Mouse (Mus musculus) limb, embryonic 14.5 days (tissue): ENCODE measurements around the gene Ficd. TPM values are rescaled to one million over a fixed set of nuclear protein-coding genes. Genes with fewer than 3 reads are reported as not detected.

Experiments used
- ATAC-seq: fragments of 200-750 bp; cut with Nextera tagmentation; 2 replicates; pipeline ENCODE4 v1.8.0; 2017; ENCODE audit warnings: low read depth, moderate number of reproducible peaks, moderate TSS enrichment; ENCODE audit not compliant: low FRiP score
- DNase-seq: peaks from one replicate; pipeline ENCODE4 v3.0.0-alpha.2; 2015; ENCODE audit warnings: low spot score
- H3K27ac ChIP-seq: fragments of 300-500 bp; sonication (generic); replicated peaks from 2 replicates; pipeline ENCODE4 v1.5.1; 2014; ENCODE audit warnings: low read depth, mild to moderate bottlenecking, low read length, moderate library complexity, mixed read lengths
- H3K27me3 ChIP-seq: fragments of 300-500 bp; sonication (generic); 2 replicates; pipeline ENCODE4 v1.6.1; 2014; ENCODE audit warnings: low read length, mixed read lengths; ENCODE audit not compliant: control insufficient read depth, insufficient read depth
- H3K36me3 ChIP-seq: fragments of 300-500 bp; sonication (generic); 2 replicates; pipeline ENCODE4 v1.6.1; 2014; ENCODE audit warnings: mild to moderate bottlenecking, low read length, moderate library complexity, mixed read lengths; ENCODE audit not compliant: control insufficient read depth, insufficient read depth
- H3K4me1 ChIP-seq: fragments of 300-500 bp; sonication (generic); 2 replicates; pipeline ENCODE4 v1.6.1; 2014; ENCODE audit warnings: antibody characterized with exemption, low read length, mixed read lengths; ENCODE audit not compliant: control insufficient read depth, insufficient read depth
- H3K4me2 ChIP-seq: fragments of 300-500 bp; sonication (generic); replicated peaks from 2 replicates; pipeline ENCODE4 v1.6.1; 2014; ENCODE audit warnings: low read depth, mild to moderate bottlenecking, low read length, moderate library complexity; ENCODE audit not compliant: severe bottlenecking
- H3K4me3 ChIP-seq: fragments of 300-500 bp; sonication (generic); replicated peaks from 2 replicates; pipeline ENCODE4 v1.5.1; 2014; ENCODE audit warnings: low read length
- H3K9ac ChIP-seq: fragments of 300-500 bp; sonication (generic); 2 replicates; pipeline ENCODE4 v1.6.1; 2014; ENCODE audit warnings: mild to moderate bottlenecking, low read depth, low read length, moderate library complexity; ENCODE audit not compliant: severe bottlenecking
- H3K9me3 ChIP-seq: fragments of 300-500 bp; sonication (generic); 2 replicates; pipeline ENCODE4 v1.6.1; 2016; ENCODE audit warnings: low read length; ENCODE audit not compliant: control insufficient read depth
- POLR2A ChIP-seq: fragments of 200-500 bp; IDR thresholded peaks from 2 replicates; pipeline ENCODE4 v1.8.0; 2012; ENCODE audit warnings: inconsistent platforms, mild to moderate bottlenecking, moderate library complexity, borderline replicate concordance; ENCODE audit not compliant: insufficient read depth, insufficient read length; ENCODE audit errors: extremely low read depth
- WGBS: fragments of 180-500 bp; shearing (Covaris S2); extraction: QIAGEN DNeasy Blood & Tissue Kit; methylation state at CpG from one replicate; pipeline ENCODE4 v1.1.7; 2014; 5-methylcytosine and 5-hydroxymethylcytosine counted together
- polyA plus RNA-seq, 2 experiments: library from polyadenylated mRNA; depleted of rRNA in 1 of 2; stranded (reverse) in 1 of 2; unstranded in 1 of 2; fragments of >200 nt; fragmentation: Nextera tagmentation in 1 of 2; extraction: Ambion mirVana in 1 of 2; gene quantifications; 2 replicates each; pipeline versions ENCODE4 v1.2.1 to v1.2.3; 2012 to 2014

Gene Ficd
- polyA plus RNA-seq, 2 experiments = 6.3 to 6.5 TPM

- WGBS = 38% methylated on average over 15 of the region's 15 CpGs
- peak overlapping the region; percentile 95; the same call in 1 of the 2 replicates for H3K27ac ChIP-seq
- no peaks in the 10 kb centered on the region for H3K27me3 ChIP-seq
- no peak for DNase-seq
- H3K4me2 ChIP-seq = peak overlapping the region; percentile 80
- no peaks in the 10 kb centered on the region for H3K9me3 ChIP-seq
- peaks cover 46% of the 10 kb centered on the region for H3K36me3 ChIP-seq
- peak overlapping the region; percentile 67 for H3K4me3 ChIP-seq
- peaks cover 13% of the 10 kb centered on the region for H3K4me1 ChIP-seq
- peak overlapping the region; percentile 81 for H3K9ac ChIP-seq
- TF ChIP-seq POLR2A = no peak
- ATAC-seq = no peak
These were observed 1.0 kb downstream of the Ficd start for GRCm38 (mm10) chr5:113736522-113737164.

- H3K4me2 ChIP-seq = no peak overlapping the region
- H3K4me3 ChIP-seq = no peak overlapping the region
- H3K36me3 ChIP-seq = peaks cover 56% of the 10 kb centered on the region
- 92% methylated on average over 11 of the region's 11 CpGs for WGBS
- DNase-seq = no peak
- ATAC-seq = no peak
- H3K9ac ChIP-seq = no peak overlapping the region
- no peak overlapping the region for H3K27ac ChIP-seq
- no peaks in the 10 kb centered on the region for H3K9me3 ChIP-seq
- peaks cover 13% of the 10 kb centered on the region for H3K4me1 ChIP-seq
- no peak for TF ChIP-seq POLR2A
- no peaks in the 10 kb centered on the region for H3K27me3 ChIP-seq
These were observed 2.1 kb downstream of the Ficd start for GRCm38 (mm10) chr5:113737607-113738237.

- H3K4me3 ChIP-seq = no peak overlapping the region
- no peak overlapping the region for H3K4me2 ChIP-seq
- H3K9ac ChIP-seq = no peak overlapping the region
- H3K4me1 ChIP-seq = no peaks in the 10 kb centered on the region
- no peaks in the 10 kb centered on the region for H3K27me3 ChIP-seq
- no peak overlapping the region for H3K27ac ChIP-seq
- no peak for TF ChIP-seq POLR2A
- ATAC-seq (no peak), DNase-seq (no peak)
- WGBS = 92% methylated on average over 5 of the region's 5 CpGs
- H3K9me3 ChIP-seq = no peaks in the 10 kb centered on the region
- peaks cover 100% of the 10 kb centered on the region for H3K36me3 ChIP-seq
These were observed 12.0 kb downstream of the Ficd start for GRCm38 (mm10) chr5:113747629-113748028.

- ATAC-seq (no peak), DNase-seq (no peak)
- TF ChIP-seq POLR2A = no peak
- WGBS = 95% methylated on average over 13 of the region's 13 CpGs
- H3K36me3 ChIP-seq = peaks cover 100% of the 10 kb centered on the region
- H3K4me2 ChIP-seq = no peak overlapping the region
- H3K27ac ChIP-seq = no peak overlapping the region
- no peak overlapping the region for H3K4me3 ChIP-seq
- H3K9ac ChIP-seq = no peak overlapping the region
- no peaks in the 10 kb centered on the region for H3K27me3 ChIP-seq
- no peaks in the 10 kb centered on the region for H3K9me3 ChIP-seq
- H3K4me1 ChIP-seq = no peaks in the 10 kb centered on the region
These were observed 13.1 kb downstream of the Ficd start for GRCm38 (mm10) chr5:113748556-113749331.

- H3K4me2 ChIP-seq = no peak overlapping the region
- ATAC-seq (no peak), DNase-seq (no peak)
- H3K36me3 ChIP-seq = peaks cover 100% of the 10 kb centered on the region
- 82% methylated on average over 9 of the region's 9 CpGs for WGBS
- no peaks in the 10 kb centered on the region for H3K4me1 ChIP-seq
- no peak overlapping the region for H3K4me3 ChIP-seq
- H3K27ac ChIP-seq = no peak overlapping the region
- no peak for TF ChIP-seq POLR2A
- no peaks in the 10 kb centered on the region for H3K9me3 ChIP-seq
- no peak overlapping the region for H3K9ac ChIP-seq
- H3K27me3 ChIP-seq = no peaks in the 10 kb centered on the region
These were observed 16.0 kb downstream of the Ficd start for GRCm38 (mm10) chr5:113751521-113752157.
